9 mouse cellular contexts compared by ENCODE assay signal in genomic region chr3:97393079-97393478, GRCm38 (mm10). TPM values are rescaled to one million over a fixed set of nuclear protein-coding genes. Genes with fewer than 3 reads are reported as not detected.
DNase-seq lines count a peak whose midpoint lies in the region; ATAC-seq and TF ChIP-seq lines count a peak whose summit lies in the region.
"Had no signal": no experiment of that assay in that cellular context is flagged by ENCODE, and none has a peak within 500 bp of the region (broad histone marks: within the 10 kb centered on the region; RNA-seq: fewer than 3 reads in every experiment).

No protein-coding gene starts in this region.

- no peak overlapping the region for H3K4me3 ChIP-seq in lung, embryonic 14.5 days (ENCODE audit: low read depth, low read length)
- H3K4me3 ChIP-seq in forebrain, embryonic 13.5 days: no peak overlapping the region

- DNase-seq in heart, postnatal 10 days: peak; percentile 8 to 21
- DNase-seq in heart, adult 18-20 months: no peak
- DNase-seq in A20 (ENCODE audit: low read depth, low spot score) (peak; percentile 37), WW6 (ENCODE audit: low read depth, low spot score) (peak; percentile 34)
- peak; percentile 40 for DNase-seq in lung, embryonic 14.5 days
- DNase-seq in right cerebral cortex, postnatal 36 days (ENCODE audit: low spot score in 2 of 2): no peak
- DNase-seq in urinary bladder, postnatal 14 days (ENCODE audit: low spot score): no peak

- peak; percentile 55 for TF ChIP-seq CTCF in lung, embryonic 14.5 days (IDR thresholded peaks at IDR 0.05; ENCODE audit: low read depth)

- WGBS in lung, embryonic 14.5 days: 66% methylated on average over 5 of the region's 5 CpGs
- WGBS in forebrain, embryonic 13.5 days: 73% methylated on average over 5 of the region's 5 CpGs

- H3K27me3 ChIP-seq in lung, embryonic 14.5 days (ENCODE audit: insufficient read depth, low read length): no peaks in the 10 kb centered on the region
- H3K27me3 ChIP-seq in forebrain, embryonic 13.5 days: no peaks in the 10 kb centered on the region

- H3K4me1 ChIP-seq in lung, embryonic 14.5 days (ENCODE audit: insufficient read depth): no peaks in the 10 kb centered on the region
- H3K4me1 ChIP-seq in forebrain, embryonic 13.5 days: no peaks in the 10 kb centered on the region

- no peak for ATAC-seq in lung, embryonic 14.5 days (ENCODE audit: insufficient read depth)
- no peak for ATAC-seq in forebrain, embryonic 13.5 days

- no peak overlapping the region for H3K27ac ChIP-seq in lung, embryonic 14.5 days (ENCODE audit: low read depth)
- H3K27ac ChIP-seq in forebrain, embryonic 13.5 days: no peak overlapping the region

- no peak overlapping the region for H3K9ac ChIP-seq in lung, embryonic 14.5 days
- H3K9ac ChIP-seq in forebrain, embryonic 13.5 days: no peak overlapping the region

- intact Hi-C loops in heart, postnatal 10 days (cut with DNase I): no loop called here

- H3K4me2 ChIP-seq in lung, embryonic 14.5 days: no peak overlapping the region
- H3K4me2 ChIP-seq in forebrain, embryonic 13.5 days: no peak overlapping the region

- no peaks in the 10 kb centered on the region for H3K9me3 ChIP-seq in lung, embryonic 14.5 days (ENCODE audit: low read depth, low read length)
- no peaks in the 10 kb centered on the region for H3K9me3 ChIP-seq in forebrain, embryonic 13.5 days (replicated peaks)

- H3K36me3 ChIP-seq in lung, embryonic 14.5 days (ENCODE audit: insufficient read depth): no peaks in the 10 kb centered on the region
- H3K36me3 ChIP-seq in forebrain, embryonic 13.5 days (ENCODE audit: poor library complexity, severe bottlenecking): no peaks in the 10 kb centered on the region

RNA-seq across cellular contexts. Expression of gene Olfr1402, which starts 28.7 kb away (rescaled TPM):
- total RNA-seq in heart, postnatal 10 days (2021): not detected
- total RNA-seq in heart, adult 18-20 months (2021): not detected
- not detected in 2 replicates for polyA plus RNA-seq in lung, embryonic 14.5 days (2014; fragmentation: Nextera tagmentation; extraction: Ambion mirVana)
- polyA plus RNA-seq in forebrain, embryonic 13.5 days (2015; fragmentation: Nextera tagmentation; extraction: Ambion mirVana): not detected in 2 replicates
- total RNA-seq: monocyte, adult 5-6 weeks had no signal

Comparison
In these comparisons a context has a peak if more than half of its experiments do, and no peak if none do; other contexts are left out.
1. DNase-seq: peak in heart, postnatal 10 days (2 of 2), A20 (single experiment), WW6 (single experiment) and lung, embryonic 14.5 days (single experiment); none in heart, adult 18-20 months (0 of 2), right cerebral cortex, postnatal 36 days (0 of 2) and urinary bladder, postnatal 14 days (single experiment).